Mouse (Mus musculus) T-helper 2 cell (primary cell): ENCODE data around the gene Rassf3.

ENCODE experiments used
- in situ Hi-C: fragments of 300-600 bp; cut with MboI, MseI; formaldehyde crosslinking; loops from one replicate; pipeline ENCODE4 v1.15.1; 2025; ENCODE audit warnings: high pct_unique_total_duplicates

Gene Rassf3

DNA sequence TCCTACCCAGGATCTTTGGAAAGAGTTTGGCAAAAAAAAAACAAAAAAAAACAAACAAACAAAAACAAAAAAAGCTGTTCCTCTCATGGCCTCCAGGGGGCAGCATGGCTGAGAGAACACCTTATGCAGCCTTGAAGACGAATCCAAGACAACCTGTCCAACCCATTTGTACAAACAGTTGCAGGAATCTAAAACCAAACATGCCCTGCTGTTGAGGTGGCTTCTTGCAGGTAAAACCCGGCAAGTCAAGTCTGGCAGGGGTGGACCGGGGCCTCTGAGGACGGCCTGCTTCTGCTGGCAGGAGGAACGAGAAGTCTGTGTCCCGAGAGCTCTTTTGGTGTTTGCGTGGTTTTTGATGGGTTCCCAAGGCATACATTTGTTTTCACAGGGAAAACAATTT is 66.4 kb downstream of the Rassf3 start:
- in situ Hi-C loops: no loop called here

DNA sequence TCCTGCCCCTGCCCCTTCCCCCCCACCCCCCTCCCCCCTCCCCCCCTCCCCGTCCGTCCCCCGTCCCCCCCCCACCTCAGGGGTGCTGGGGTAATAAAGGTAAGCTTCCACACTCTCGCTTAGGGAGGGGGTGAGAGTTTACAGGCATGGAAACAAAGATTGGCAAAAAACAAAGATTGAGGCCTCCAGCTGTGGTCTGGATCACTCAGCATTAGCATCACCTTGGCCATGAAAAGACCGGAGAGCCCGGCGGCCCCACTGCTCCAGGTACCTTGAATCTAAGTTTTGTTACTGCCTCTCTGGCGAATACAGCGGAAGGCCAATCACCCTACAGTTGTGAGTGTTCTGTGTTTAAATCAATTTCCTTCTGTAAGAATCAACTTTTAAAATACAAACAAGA is 72.2 kb downstream of the Rassf3 start:
- in situ Hi-C loops: no loop called here

DNA sequence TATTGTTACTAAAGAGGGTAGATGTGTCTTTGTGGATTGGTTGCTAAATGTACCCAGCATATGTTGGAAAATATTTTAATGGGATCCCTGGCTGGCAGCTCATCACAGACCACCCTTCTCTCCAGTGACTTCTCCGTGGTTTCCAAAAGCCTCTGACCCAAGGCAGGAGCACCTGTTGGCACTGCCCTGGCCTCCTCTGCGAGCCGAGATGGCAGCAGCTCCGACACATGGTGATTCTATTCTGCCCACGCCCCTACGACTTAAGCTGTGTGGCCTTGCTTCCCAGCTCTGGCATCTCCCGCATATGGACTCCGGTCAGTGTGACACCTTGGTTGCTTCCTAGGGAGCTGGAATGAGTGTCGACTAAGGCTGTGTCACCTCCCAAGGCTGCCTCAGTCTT is 73.0 kb downstream of the Rassf3 start:
- in situ Hi-C loops: no loop called here

DNA sequence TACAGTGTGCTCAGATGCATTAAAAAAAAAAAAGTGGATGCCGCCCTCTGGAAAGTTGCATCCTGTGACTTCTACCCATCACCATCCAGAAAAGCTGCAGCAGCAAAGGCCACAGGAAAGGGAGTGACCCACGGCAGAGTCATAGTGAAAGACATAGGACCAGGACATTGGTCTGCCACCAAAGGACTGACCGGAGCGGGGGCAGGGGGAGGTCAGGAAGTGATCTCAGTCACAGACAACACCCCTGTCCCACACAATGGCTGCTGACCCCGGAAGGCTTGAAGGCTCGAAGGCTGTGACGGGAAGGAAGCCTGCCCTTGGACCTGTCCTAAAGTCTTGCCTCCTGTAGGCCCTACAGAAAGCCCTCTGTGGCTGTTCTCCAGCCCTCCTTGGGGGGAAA is 75.1 kb downstream of the Rassf3 start:
- in situ Hi-C loops: no loop called here

DNA sequence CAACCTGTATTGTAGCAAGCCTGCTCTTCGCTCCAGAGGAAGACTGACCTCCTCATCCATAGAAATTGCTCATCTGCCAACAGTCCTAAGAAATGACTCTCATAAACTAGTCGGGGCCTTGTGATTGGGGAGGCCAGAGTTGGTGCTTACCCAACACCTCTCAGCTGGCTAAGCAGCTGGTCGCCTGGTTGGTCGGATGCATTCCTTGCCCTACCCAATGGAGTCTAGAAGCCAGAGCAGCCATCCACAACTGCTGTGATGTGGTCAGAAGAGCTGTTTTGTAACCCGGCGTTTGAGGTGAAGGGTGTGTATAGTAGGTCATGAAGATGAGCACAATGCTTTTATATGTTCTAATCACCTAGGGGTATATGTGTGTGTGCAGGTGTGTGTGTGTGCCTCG is 77.5 kb downstream of the Rassf3 start:
- in situ Hi-C loops: no loop called here

DNA sequence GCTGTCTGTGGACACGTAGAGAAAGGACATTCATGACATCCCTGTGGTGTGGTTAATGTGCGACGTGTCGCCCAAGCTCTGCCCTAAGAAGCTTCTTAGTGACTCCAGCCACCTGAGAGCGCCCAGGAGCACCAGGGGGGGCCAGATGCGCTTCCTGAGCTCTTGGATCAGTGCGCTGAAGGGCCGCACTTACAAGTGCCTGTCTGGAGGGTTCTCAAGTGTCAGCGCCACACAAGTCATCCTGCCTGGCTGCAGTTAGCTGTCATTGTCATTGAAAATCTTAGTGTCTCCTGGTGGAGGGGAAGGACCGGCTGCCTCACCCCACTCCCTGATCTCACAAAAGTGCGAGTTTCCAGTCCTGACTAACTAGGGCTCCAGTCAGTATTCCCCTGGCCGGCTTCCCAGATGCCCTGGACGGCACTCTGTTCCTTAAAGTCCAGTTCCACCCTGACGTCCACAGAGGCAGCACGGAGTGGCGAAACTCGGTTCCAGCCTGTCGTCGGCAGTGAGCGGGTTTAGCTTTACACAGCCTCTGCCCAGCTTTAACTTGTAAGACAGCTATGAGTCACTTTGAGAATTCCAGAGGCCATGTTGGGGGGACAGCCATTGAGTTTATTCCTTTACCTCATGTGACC is 80.5 kb downstream of the Rassf3 start:
- in situ Hi-C loops: no loop called here

DNA sequence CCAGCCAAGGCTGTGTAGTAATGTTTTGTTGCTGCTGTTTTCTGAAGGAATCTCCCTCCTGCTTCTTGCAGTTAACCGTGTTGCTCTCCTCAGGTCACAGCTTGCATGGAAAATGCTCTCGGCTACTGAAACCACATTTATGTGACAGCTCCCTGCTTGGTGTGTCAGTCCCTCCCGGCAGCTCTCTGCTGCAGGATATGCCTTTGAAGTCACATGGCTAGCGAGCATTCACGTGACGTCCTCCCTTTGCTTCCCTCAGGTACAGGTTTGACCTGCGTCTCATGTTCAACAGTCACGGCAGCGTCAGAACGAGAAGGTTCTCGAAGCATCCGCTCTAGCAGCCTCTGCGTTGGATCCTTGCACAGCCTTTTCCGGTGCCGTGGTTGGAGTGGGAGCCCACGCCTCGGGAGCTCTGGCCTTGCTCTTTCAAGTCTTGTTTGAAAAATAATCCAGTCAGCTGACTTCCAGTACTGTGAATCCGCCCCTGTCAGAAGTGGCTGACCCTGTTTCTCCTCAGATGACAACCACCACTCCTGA is 81.3 kb downstream of the Rassf3 start:
- in situ Hi-C loops: no loop called here

DNA sequence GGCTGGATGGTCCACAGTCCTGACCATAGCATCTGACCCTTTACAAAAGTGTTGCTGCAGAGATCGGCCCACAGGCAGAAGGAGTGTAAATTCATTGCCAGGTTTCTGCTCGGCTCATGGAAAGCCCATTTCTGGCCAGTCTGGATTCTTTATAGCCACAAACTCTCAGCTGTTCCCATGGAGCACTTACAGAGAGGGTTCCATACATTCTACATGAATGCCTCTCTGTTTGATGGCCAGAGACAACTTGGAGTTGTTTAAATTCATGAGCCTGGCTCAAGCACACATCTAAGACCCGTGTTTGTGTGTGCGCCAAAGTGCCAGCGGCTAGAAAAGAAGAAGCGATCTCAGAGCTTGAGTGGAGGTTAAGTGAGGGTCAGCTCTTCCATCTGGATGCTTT is 81.9 kb downstream of the Rassf3 start:
- in situ Hi-C loops: no loop called here

DNA sequence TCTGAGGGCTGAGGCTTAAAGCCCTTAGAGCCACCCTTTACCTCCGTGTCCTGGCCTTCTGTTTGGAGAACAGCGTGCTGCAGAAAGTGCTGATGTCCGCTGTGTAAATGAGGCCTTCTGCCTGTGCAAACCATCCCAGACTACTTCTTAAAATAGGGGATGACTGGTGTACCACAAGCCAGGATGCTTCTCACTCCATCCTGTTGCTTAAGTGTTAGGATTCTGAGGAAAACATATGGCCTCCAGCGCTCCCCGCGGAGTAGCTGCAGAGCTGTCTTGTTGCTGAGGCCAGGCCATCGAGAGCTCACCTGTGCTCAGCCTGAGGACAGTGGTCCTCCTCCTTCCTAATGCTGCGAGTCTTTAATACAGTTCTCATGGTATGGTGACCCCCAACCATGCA is 84.2 kb downstream of the Rassf3 start:
- in situ Hi-C loops: no loop called here

DNA sequence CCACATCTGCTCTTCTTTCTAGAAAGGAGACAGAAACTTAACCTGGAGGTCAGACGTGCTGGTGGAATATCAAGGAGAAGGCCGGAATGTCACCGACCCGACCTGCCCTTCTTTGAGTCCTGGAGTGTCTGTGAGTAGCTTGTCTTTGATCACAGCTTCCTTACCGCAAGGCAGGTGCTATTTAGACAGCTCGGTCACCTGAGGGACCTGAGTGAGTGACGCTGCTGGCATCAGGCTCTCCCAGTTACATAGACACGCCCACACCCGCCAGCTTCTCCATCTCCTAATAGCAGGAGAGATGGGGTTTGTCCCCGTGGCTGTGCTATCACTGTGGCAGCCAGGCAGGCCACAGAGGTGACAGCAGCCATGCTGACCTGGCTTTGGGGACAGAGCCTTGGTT is 85.5 kb downstream of the Rassf3 start:
- in situ Hi-C loops: no loop called here

DNA sequence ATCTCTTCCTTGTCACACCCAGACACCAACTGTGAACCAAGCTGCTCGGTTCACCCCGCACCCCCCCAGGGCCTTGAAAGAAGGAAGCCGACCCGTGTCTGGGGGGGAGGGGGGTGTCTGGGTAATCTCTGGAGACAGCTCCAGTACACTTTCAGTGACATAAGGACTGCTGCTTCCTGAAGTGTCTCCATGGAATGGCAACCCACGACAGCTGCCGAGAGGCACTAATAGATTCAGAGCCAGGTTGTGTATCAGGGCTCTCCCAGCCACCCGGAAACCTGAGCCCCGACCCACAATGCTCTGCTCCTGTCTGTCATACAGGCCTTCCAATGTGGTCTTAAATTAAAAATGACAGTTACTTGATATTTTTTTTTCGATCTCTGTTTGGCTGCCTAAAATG is 89.8 kb downstream of the Rassf3 start:
- in situ Hi-C loops: no loop called here

DNA sequence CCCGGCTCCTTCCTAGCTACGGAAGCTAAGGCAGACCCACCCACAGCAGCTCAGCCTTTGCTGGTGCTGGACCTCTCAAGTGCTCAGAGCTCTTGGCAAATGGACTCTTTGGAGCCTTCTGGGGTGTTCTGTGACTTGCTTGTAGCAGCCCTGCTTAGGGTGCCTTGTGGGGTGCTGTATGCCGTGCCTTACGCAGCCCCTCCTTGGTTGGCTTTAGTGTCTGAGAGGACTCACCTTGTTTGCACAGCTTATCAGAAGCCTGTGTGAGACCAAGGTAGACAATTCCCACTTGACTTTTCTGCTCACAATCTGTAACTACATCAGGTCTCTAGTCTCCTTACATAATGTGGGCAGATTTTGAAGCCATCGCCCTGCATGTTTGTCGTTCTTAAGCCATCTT is 90.5 kb downstream of the Rassf3 start:
- in situ Hi-C loops: no loop called here

DNA sequence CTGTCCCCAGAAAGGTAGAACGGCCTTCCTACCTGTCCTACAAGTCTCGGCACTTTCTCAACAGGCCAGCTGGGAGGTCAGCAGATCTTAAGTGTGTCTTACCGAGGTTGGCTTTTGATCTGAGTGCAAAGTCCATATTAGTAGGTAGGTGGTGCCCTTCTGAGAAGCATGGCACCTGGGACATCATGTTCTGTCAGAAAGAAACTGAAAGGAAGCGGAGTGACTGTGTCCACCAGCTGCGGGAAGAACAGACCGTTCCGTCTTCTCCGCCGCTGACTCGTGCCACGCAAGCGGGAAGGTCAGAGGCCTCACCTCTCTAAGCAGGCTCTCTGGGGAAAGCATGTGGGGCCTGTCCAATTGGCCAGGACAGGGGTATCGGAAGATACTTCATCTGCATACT is 91.4 kb downstream of the Rassf3 start:
- in situ Hi-C loops: no loop called here

DNA sequence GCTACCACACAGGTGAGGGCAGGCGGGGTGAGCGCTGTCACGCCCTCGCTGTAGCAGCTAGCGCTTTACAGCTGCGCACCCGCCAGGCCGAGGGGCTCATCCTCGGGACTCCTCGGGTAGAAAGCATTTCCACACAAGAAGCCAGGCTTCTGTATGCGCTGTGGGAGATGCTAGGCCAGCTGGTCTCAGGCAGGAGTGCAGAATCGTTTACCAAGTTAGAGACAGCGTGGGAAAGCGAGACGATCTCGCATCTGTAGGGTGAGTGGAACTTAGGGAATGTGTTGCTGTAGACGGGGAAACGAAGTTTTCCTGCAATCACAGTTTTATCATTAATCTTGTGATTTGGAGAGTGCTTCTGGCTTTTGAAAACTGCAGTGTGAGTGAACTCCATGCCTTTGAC is 94.9 kb downstream of the Rassf3 start:
- in situ Hi-C loops: no loop called here

DNA sequence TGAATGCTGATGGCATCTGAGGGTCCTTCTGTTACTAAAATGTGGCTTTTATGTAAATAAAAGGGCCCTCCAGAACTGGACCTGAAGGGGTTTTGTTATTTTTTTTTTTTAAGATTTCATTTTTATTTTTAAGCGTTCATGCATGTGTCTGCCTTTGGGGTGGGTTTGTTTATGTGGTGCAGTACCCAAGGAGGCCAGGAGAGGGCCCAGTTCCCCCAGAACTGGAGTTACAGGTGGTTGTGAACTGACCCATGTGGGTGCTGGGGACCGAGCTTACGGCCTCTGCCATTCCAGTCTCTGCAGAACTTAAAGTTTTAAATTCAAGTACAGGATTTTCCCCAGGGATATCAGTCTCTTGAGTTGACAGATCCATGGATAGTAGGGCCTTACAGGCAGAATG is 96.8 kb downstream of the Rassf3 start:
- in situ Hi-C loops: no loop called here

DNA sequence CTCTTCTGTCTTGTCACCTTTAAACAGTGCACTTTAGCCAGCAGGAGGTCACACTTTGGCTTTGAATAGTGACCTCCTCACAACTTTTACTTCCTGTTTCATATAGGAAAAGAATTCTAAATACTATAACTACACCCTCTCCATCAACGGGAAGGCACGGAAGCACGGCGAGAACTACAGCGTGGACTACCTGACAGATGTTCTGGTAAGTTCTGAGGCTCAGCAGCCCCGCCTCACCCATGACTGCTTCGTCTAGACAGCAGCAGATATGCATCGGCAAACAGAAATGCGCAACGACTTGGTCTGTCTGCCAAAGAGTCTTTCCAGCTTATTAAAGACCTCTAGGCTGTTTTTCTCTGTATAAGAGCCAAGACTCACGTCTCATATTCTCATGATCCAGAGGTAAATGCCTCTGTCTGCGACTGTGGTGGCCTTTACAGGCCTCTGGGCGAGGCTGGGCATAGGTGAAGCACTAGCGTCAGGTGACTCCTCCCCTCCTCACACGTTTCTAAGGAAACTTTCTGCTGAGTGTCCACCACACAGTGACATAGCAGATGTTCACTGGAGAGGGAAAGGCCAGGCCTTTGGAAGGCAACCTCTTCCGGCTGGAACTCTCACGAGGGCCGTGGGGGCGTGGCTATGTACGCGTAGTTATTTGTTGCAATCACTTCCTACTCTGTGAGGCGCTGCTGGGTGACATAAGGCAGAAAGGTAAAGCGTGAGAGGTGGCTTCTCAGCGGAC is 99.4 kb downstream of the Rassf3 start:
- in situ Hi-C loops: no loop called here

DNA sequence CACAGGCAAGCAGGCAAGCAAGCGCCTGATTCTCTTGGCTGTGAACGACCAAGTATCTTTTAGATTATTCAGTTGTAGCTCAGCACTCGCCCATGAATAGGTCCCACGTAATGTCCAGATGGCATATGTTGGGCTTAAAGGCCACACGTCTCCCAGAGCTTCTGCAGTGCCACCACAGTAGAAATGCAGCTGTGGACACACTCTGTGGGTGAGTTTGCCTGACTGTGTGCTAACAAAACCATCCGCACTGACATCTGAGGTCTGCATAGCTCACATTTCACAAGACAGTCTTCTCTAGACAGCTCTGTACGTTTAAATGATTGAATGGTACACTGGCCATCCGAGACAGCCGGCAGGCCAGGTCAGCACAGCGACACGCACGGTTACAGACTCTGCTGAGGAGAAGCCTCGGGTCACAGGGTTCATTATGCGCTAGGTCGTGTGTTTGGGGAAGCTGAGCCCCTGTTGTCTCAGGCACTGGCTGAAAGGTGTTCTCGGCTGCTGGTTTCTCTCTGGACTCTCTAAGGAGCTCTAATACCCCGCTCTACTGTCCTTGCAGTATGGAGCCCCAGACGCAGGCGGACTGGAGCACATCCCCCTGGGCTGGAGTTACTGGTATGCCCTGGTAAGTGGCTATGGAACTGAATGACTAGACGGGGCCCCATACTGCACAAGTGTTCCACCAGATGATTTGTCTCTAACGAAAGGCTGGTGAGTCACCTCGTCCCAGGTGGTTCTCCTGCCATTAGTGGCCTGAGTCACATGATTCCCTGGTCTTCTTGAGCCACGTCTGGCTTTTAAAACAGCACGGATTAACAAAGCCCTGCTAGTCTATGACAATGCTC is 100.3 kb downstream of the Rassf3 start:
- in situ Hi-C loops: no loop called here

DNA sequence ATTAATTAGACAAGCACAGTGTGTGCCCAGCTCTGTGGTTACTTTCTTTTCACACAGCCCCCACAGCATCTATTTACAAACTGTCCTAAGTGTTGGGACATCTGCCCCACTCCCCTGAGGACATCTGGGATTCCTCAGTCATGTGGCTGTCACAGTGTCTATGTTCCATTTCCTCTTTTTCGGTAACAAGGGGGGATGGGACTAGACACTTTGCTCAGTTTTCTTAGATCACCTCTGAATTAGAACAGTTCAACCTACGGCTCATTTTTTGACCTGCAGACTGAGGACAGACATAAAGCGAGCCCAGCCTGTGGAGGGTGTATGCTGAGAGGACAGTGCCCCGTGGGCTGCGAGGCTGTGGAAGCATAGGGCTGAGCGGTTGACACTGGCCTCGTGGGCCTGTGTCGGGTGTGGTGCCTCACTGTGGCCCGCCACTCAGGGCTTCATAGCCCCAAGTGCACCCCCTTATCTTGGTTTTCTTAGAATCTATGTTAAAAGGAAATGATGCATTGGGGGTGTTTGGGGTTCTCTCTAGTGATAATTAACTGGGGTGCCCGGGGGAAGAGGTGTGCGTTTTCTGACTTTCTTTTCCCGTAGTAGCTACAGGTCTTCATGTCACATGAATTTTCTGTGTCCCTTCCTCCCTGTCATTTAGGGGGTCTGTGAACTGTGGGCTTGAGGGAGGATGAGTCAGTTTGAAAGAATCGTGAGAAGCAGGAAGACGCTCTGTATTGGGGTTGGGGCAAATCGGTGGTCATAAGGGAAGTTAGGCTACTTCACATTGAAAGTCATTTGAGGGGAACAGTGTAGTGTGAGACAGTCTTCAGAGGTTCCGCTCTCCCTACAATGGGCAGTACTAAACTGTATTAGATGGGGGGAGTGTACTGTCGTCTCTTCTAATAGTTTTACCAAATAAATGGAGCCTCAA is 101.2 kb downstream of the Rassf3 start:
- in situ Hi-C loops: no loop called here

DNA sequence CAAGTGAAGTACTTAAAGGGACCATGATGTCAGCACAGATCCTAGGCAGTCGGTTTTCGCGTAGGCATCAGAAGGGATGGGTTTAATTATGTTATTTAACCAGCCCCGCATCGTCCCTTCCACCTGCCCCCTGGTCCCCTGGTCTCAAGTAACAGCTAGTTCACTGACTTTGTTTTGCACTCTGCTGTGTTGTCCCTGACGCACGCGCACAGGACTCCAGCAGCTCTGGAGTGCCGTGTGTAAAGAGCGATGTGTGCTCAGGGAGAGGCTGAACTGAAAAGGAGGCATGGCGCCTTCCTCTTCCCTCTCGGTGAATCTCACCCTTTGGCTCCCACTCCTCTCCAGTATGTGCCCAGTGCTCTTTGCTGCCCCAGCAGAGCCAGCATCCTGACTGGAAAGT is 102.1 kb downstream of the Rassf3 start:
- in situ Hi-C loops: no loop called here

DNA sequence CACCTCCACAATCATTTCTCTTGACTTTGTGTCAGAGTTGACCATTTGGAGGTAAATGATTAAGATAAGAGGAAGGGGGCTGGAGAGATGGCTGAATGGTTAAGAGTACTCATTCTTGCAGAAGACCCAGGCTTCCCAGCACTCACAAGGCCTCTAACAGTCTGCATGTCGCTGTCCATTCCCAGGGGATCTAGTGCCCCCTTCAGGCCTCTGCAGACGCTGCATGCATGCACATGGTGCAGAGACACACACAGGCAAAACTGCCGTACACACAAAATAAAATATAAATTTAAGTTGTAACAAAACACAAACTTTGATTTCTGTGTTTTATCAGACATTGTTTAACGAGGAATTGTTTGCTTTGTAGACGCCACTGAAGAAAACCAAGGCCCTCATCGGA is 105.4 kb downstream of the Rassf3 start:
- in situ Hi-C loops: no loop called here

DNA sequence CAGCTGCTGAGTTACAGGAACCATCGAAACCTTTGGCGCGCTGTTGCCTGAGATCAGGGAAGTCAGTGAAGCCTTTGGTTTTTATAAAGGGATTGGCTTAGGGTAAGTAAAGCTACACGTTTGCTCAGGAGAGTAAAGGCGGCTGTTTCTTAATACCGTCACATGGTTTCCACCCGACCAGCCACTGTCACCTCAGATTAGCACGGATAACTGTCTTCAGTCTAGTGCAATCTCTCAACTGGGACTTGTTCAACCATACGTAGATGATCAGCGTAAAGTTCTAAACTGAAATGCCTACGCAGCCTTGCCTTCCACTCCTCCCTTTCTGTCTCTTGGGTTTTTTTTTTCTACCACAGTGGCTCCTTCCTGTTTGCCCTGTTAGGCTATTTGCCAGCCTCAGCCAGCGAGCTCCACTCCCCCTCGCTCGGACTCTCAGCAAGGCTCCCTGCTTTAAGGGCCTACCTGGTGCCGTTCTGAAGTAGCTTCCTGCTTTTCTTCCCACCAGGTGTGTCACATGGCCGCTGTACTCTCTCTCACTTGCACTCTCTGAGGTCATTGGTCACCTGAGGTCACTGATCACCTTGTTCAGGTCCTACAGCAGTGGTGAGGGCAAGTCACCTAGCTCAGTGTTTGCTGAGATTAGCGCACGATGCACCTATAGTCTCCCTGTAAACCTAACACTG is 107.2 kb downstream of the Rassf3 start:
- in situ Hi-C loops: no loop called here
